Mouse (Mus musculus) kidney, postnatal 0 days (tissue): ENCODE results near the gene Sgcd. TPM values are rescaled to one million over a fixed set of nuclear protein-coding genes. Genes with fewer than 3 reads are reported as not detected.

Experiments
- ATAC-seq: fragments of 200-750 bp; cut with Nextera tagmentation; replicated peaks from 2 replicates; pipeline ENCODE4 v1.8.0; 2017; ENCODE audit warnings: low read depth, moderate number of reproducible peaks, moderate TSS enrichment, moderate library complexity; ENCODE audit not compliant: low FRiP score
- DNase-seq: peaks from one replicate; pipeline ENCODE4 v3.0.0-alpha.2; 2016; ENCODE audit warnings: low spot score
- H3K27ac ChIP-seq: fragments of 300-500 bp; sonication (generic); 2 replicates; pipeline ENCODE4 v1.5.1; 2014; ENCODE audit warnings: mild to moderate bottlenecking
- H3K27me3 ChIP-seq: fragments of 300-500 bp; sonication (generic); 2 replicates; pipeline ENCODE4 v1.6.1; 2014; ENCODE audit warnings: low read length, mixed read lengths; ENCODE audit not compliant: insufficient read depth
- H3K36me3 ChIP-seq: fragments of 300-500 bp; sonication (generic); 2 replicates; pipeline ENCODE4 v1.6.1; 2014; ENCODE audit warnings: low read length, mixed read lengths; ENCODE audit not compliant: insufficient read depth
- H3K4me1 ChIP-seq: fragments of 300-500 bp; sonication (generic); replicated peaks from 2 replicates; pipeline ENCODE4 v1.6.1; 2014; ENCODE audit warnings: antibody characterized with exemption, low read length, mixed read lengths; ENCODE audit not compliant: insufficient read depth
- H3K4me2 ChIP-seq: fragments of 300-500 bp; sonication (generic); 2 replicates; pipeline ENCODE4 v1.6.1; 2014; ENCODE audit warnings: mild to moderate bottlenecking, low read length, moderate library complexity, mixed read lengths
- H3K4me3 ChIP-seq: fragments of 300-500 bp; sonication (generic); replicated peaks from 2 replicates; pipeline ENCODE4 v1.5.1; 2014; ENCODE audit warnings: low read depth, low read length
- H3K9ac ChIP-seq: fragments of 300-500 bp; sonication (generic); 2 replicates; pipeline ENCODE4 v1.6.1; 2014; ENCODE audit warnings: low read depth, low read length
- H3K9me3 ChIP-seq: fragments of 300-500 bp; sonication (generic); replicated peaks from 2 replicates; pipeline ENCODE4 v1.6.1; 2016; ENCODE audit warnings: low read length, inconsistent platforms, mixed read lengths
- CTCF ChIP-seq: IDR thresholded peaks from 2 replicates; pipeline ENCODE4 v1.5.1; 2016; ENCODE audit warnings: antibody characterized with exemption, low read depth, mild to moderate bottlenecking, moderate library complexity
- WGBS: fragments of 180-500 bp; shearing (Covaris S2); extraction: QIAGEN DNeasy Blood & Tissue Kit; methylation state at CpG from one replicate; pipeline ENCODE4 v1.1.7; 2014; 5-methylcytosine and 5-hydroxymethylcytosine counted together
- polyA plus RNA-seq: library from polyadenylated mRNA; unstranded; fragments of >200 nt; fragmentation: Nextera tagmentation; extraction: Ambion mirVana; gene quantifications from 2 replicates; pipeline ENCODE4 v1.2.1, GENCODE M21; 2015

Sgcd gene
- polyA plus RNA-seq, 1 experiment from 2014 or later: 1.3 TPM

- no peaks in the 10 kb centered on the region for H3K9me3 ChIP-seq
Measured at GRCm38 (mm10) chr11:47386136-47386535, 602.6 kb downstream of the Sgcd start.

GRCm38 (mm10) chr11:47379630-47379958 is 609.2 kb downstream of the Sgcd start:
- ATAC-seq: no peak; the same call in 1 of the 2 replicates

More at GRCm38 (mm10) chr11:47386136-47386535, 602.6 kb downstream of the Sgcd start:
- Histone ChIP-seq H3K27me3 (no peaks in the 10 kb centered on the region), H3K9ac (no peak overlapping the region), H3K4me3 (no peak overlapping the region), H3K4me1 (no peaks in the 10 kb centered on the region), H3K4me2 (no peak overlapping the region), H3K36me3 (no peaks in the 10 kb centered on the region), H3K27ac (no peak overlapping the region)
- ATAC-seq (no peak), DNase-seq (no peak)
- TF ChIP-seq CTCF: no peak

DNA sequence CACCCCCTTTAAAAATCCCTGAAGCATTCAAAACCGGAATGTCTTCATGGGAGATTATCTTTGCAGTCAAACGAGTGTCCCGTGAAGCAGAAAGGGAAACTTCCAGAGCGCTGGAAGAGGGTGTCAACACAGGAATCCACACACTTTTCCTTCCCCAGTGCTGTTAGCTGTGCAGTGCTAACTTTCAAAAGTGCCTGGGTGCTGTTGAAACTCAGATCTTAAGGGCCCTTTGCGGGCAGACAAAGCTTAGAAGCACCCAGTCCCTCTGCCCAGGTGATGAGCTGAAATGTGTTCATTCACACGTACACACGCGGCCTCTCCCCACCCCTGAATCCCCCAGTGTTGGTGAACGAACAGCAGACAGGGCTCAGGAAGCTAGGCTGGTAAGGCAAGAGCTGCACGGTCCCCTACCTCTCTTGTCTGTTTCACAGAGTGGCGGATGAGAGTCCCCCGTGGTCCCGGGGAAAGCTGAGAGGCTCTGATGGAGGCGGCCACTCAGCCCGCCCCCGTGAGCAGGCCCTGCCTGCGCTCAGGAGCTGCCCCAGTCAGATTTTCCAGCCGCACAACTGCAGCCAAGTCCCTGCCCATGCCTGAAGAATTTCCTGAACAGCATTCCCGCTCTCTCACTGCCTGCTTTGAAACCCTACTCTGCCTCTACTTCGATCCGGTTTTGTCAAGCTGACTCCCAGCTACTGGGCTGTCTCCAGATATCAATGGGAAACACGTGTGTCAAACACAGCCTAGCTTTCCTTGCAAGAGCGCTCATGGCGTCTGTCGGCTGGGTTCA is 609.7 kb downstream of the Sgcd start:
- peak overlapping the region; percentile 61 for H3K4me2 ChIP-seq

More at GRCm38 (mm10) chr11:47379630-47379958, 609.2 kb downstream of the Sgcd start:
- H3K9me3 ChIP-seq: no peaks in the 10 kb centered on the region
- H3K4me2 ChIP-seq: peak overlapping the region; percentile 61; the same call in 1 of the 2 replicates
- no peaks in the 10 kb centered on the region for H3K27me3 ChIP-seq
- H3K36me3 ChIP-seq: no peaks in the 10 kb centered on the region
- DNase-seq: no peak
- peak overlapping the region; percentile 27; the same call in 1 of the 2 replicates for H3K4me3 ChIP-seq
- no peaks in the 10 kb centered on the region for H3K4me1 ChIP-seq
- H3K9ac ChIP-seq: no peak overlapping the region
- peak overlapping the region; percentile 3; the same call in 1 of the 2 replicates for H3K27ac ChIP-seq
- no peak for TF ChIP-seq CTCF
- 30% methylated on average over 4 of the region's 4 CpGs for WGBS

DNA sequence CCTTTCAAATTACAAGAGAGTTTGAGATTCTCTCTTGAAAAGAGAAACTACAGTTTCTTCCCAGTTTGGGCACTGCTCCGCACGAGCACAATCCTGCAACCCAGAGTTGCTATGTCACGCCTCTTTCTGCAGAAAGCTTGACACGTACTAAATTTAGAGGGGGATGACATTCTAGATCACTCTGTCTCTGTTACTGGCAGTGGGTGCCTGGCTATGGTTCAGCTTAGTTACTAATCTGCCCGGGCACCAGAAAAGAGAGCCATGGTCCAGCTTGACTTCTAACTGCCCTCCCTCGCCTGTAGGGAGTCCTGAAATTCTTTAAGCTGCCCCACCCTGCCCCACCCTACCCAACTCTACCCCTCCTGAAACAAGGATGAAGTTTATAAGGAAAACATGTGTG is 611.3 kb downstream of the Sgcd start:
- 43% methylated on average over 6 of the region's 6 CpGs for WGBS
- no peak for ATAC-seq
- Histone ChIP-seq H3K36me3 (no peaks in the 10 kb centered on the region), H3K9me3 (no peaks in the 10 kb centered on the region), H3K4me3 (no peak overlapping the region), H3K27ac (no peak overlapping the region), H3K4me2 (no peak overlapping the region), H3K9ac (no peak overlapping the region), H3K4me1 (no peaks in the 10 kb centered on the region), H3K27me3 (no peaks in the 10 kb centered on the region)
- no peak for TF ChIP-seq CTCF
- DNase-seq: no peak

More for the DNA sequence above, 609.7 kb downstream of the Sgcd start:
- 3% methylated on average over 25 of the region's 25 CpGs for WGBS
- H3K9ac ChIP-seq: peak overlapping the region; percentile 10
- no peaks in the 10 kb centered on the region for H3K9me3 ChIP-seq
- DNase-seq: peak; percentile 69
- TF ChIP-seq CTCF: 0 out of 2 replicates have a peak, but pooled peaks have one; percentile 6
- H3K4me1 ChIP-seq: no peaks in the 10 kb centered on the region
- H3K27me3 ChIP-seq: no peaks in the 10 kb centered on the region
- H3K36me3 ChIP-seq: no peaks in the 10 kb centered on the region
- H3K4me3 ChIP-seq: peak overlapping the region; percentile 27
- H3K27ac ChIP-seq: peak overlapping the region; percentile 3; the same call in 1 of the 2 replicates
- peak; percentile 83 for ATAC-seq

DNA sequence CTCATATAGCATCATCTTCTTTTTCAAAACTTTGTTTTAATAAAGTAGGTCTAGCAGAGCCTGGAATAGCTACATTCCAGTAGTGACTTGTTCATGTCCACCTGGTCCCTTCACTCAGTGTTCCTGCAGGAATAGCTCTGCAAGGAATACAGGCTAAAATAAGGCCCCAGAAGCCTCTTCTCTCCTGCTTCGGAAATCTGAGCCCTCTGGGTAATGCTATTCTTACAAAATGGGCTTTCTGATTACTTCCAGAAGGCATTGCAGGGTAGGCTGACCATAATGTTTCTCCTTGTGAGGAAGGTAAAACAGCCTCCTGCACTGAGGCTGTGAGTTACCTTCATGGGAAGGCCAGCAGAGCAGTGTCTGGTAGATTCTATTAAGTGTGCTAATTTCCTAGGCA is 611.9 kb downstream of the Sgcd start:
- Histone ChIP-seq H3K4me2 (no peak overlapping the region), H3K27ac (no peak overlapping the region), H3K27me3 (no peaks in the 10 kb centered on the region), H3K36me3 (no peaks in the 10 kb centered on the region), H3K4me3 (no peak overlapping the region), H3K4me1 (no peaks in the 10 kb centered on the region), H3K9ac (no peak overlapping the region), H3K9me3 (no peaks in the 10 kb centered on the region)
- no peak for TF ChIP-seq CTCF
- no peak for DNase-seq
- no peak for ATAC-seq
- WGBS: 32% methylated on average over 1 of the region's 1 CpGs

DNA sequence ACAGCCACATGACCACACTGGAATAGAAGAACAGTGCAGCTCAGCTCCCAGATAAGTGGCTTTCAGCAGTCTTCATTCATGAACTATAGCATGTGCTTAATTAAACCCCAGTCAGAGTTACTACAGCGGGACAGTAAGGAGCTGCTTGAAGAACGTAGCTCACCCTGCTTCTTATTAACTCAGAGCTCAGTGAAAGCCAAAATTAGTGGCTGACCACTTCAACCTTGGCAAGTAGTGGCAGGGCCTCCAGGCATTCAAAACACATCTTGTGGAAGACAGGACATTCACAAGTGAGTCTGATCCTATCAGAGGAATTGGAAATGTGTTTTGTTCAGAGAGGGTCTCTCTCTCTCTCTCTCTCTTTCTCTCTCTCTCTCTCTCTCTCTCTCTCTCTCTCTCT is 617.2 kb downstream of the Sgcd start:
- Histone ChIP-seq H3K4me1 (no peaks in the 10 kb centered on the region), H3K27ac (no peak overlapping the region), H3K4me3 (no peak overlapping the region), H3K9me3 (no peaks in the 10 kb centered on the region), H3K4me2 (no peak overlapping the region), H3K9ac (no peak overlapping the region), H3K36me3 (no peaks in the 10 kb centered on the region), H3K27me3 (no peaks in the 10 kb centered on the region)
- ATAC-seq (no peak), DNase-seq (no peak)
- no peak for TF ChIP-seq CTCF
- 69% methylated on average over 2 of the region's 2 CpGs for WGBS

DNA sequence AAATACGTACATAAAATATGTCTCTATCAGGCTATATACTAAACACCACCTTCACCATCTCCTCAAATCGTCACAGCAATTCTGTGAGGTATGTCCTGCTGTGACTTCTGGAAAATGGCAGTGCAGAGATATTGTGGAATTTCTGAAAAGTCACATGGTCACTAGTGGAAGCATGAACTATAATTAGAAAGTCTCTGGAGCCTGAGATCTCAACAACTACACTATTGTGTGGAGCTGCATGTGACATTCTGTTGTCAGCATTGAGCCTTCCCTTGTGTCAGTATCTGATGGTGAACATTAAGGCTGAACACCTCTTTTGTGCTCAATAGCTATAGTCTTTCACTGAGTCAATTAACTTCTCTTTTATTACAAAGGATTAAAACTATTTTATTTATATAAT is 637.2 kb downstream of the Sgcd start:
- no peak overlapping the region for H3K9ac ChIP-seq
- DNase-seq (no peak), ATAC-seq (no peak)
- H3K27ac ChIP-seq: no peak overlapping the region
- H3K36me3 ChIP-seq: no peaks in the 10 kb centered on the region
- no peak overlapping the region for H3K4me2 ChIP-seq
- no peaks in the 10 kb centered on the region for H3K9me3 ChIP-seq
- TF ChIP-seq CTCF: no peak
- WGBS: 93% methylated on average over 2 of the region's 2 CpGs
- H3K4me1 ChIP-seq: no peaks in the 10 kb centered on the region
- H3K4me3 ChIP-seq: no peak overlapping the region
- no peaks in the 10 kb centered on the region for H3K27me3 ChIP-seq
